Comparison of ENCODE assay signal across 21 mouse cellular contexts in the genomic region with DNA sequence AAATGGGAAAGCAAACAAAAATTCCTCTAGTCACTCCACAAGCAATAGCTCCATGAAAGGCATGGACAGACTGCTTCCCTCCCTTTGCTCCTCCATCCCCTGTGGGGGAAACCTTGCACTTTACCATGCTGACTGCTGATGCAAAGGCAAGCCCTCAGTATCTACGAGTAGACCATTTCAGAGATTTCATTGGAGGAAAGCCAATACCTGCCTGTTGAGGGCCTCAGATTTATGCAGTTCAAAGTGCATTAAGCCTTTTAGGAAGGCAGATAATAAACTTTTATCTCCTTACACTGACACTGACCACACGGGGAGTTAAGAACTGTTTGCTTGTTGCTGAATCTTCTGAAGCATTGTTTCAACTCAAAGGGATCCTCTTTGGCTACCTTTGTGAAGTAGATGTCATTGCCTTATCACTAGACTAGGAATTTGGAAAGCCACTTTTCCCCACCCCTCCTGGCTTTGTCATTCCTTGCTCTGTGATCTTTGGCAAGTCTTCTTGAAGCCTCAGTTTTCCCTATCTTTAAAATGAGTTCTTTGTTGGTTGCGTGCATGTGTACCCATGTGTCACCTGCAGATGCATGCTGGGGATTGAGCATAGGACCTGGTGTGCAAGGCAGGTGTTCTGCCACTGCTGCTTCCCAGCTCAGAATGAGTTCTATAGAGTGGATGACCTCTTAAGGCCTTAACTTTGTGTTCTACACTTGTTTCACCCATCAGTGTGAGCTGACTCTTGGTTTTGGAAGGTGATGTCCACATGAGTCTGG. TPM values are rescaled to one million over a fixed set of nuclear protein-coding genes. Genes with fewer than 3 reads are reported as not detected.
DNase-seq lines count a peak whose midpoint lies in the region; ATAC-seq and TF ChIP-seq lines count a peak whose summit lies in the region.
"Had no signal": no experiment of that assay in that cellular context is flagged by ENCODE, and none has a peak within 500 bp of the region (broad histone marks: within the 10 kb centered on the region; RNA-seq: fewer than 3 reads in every experiment).

No protein-coding gene starts in this region.

- peak overlapping the region; percentile 15; the same call in 1 of the 2 replicates for H3K27ac ChIP-seq in heart, adult 2 months
- H3K27ac ChIP-seq in neural tube, embryonic 15.5 days (replicated peaks) = 0 out of 2 replicates have a peak overlapping the region, but pooled peaks have one; percentile 28
- no peak overlapping the region for H3K27ac ChIP-seq in intestine, embryonic 15.5 days
- H3K27ac ChIP-seq: embryonic facial prominence, embryonic 10.5 days; heart, embryonic 10.5 days; hindbrain, embryonic 10.5 days had no signal

- H3K4me1 ChIP-seq in heart, adult 2 months (ENCODE audit: control insufficient read depth, insufficient read depth, low read length) = peaks cover 10% of the 10 kb centered on the region
- H3K4me1 ChIP-seq in neural tube, embryonic 15.5 days = peaks cover 18% of the 10 kb centered on the region
- H3K4me1 ChIP-seq in intestine, embryonic 15.5 days (replicated peaks) = 0 out of 2 replicates have a peak, but pooled peaks cover 6% of the 10 kb centered on the region
- H3K4me1 ChIP-seq: embryonic facial prominence, embryonic 10.5 days; hindbrain, embryonic 10.5 days had no signal

- no peak for DNase-seq in heart, adult 2 months
- no peak for DNase-seq in heart, postnatal 25 days (ENCODE audit: low spot score)
- DNase-seq in neural tube, embryonic 10.5 days (ENCODE audit: extremely low spot score, low spot score) = no peak
- DNase-seq in gastrocnemius, adult 8-10 months (ENCODE audit: low spot score in 2 of 2) = no peak
- no peak for DNase-seq in frontal cortex, postnatal 36 days (ENCODE audit: low spot score in 2 of 2)
- DNase-seq: adrenal gland, postnatal 14 days; cerebellum, adult 2 months; cerebellum, postnatal 10 days; gastrocnemius, postnatal 25 days; heart, postnatal 10 days; kidney, adult 2 months had no signal

- TF ChIP-seq POLR2A in heart, adult 2 months (IDR thresholded peaks at IDR 0.05; ENCODE audit: insufficient read depth, low read depth, low read length) = no peak

- intact Hi-C loops in heart, adult 2 months (cut with DNase I) = no loop called here
- intact Hi-C loops in heart, postnatal 25 days (cut with DNase I) = no loop called here

- WGBS in heart, adult 2 months = 45% methylated on average over 3 of the region's 3 CpGs
- WGBS in neural tube, embryonic 15.5 days = 56% methylated on average over 3 of the region's 3 CpGs
- 55% methylated on average over 3 of the region's 3 CpGs for WGBS in intestine, embryonic 15.5 days

- no peaks in the 10 kb centered on the region for H3K9me3 ChIP-seq in neural tube, embryonic 15.5 days (replicated peaks)
- H3K9me3 ChIP-seq in intestine, embryonic 15.5 days = no peaks in the 10 kb centered on the region
- H3K9me3 ChIP-seq: embryonic facial prominence, embryonic 10.5 days; forebrain, embryonic 15.5 days; heart, embryonic 10.5 days; hindbrain, embryonic 10.5 days; hindbrain, embryonic 15.5 days had no signal

- H3K9ac ChIP-seq in heart, adult 2 months (ENCODE audit: low read depth, low read length) = no peak overlapping the region
- H3K9ac ChIP-seq in neural tube, embryonic 15.5 days (replicated peaks) = no peak overlapping the region
- no peak overlapping the region for H3K9ac ChIP-seq in intestine, embryonic 15.5 days
- H3K9ac ChIP-seq: forebrain, embryonic 15.5 days; hindbrain, embryonic 15.5 days had no signal

- TF ChIP-seq EP300 in heart, adult 2 months (IDR thresholded peaks at IDR 0.05; ENCODE audit: insufficient read depth, low read depth, low read length) = no peak

- H3K4me2 ChIP-seq in neural tube, embryonic 15.5 days = no peak overlapping the region
- H3K4me2 ChIP-seq in intestine, embryonic 15.5 days (replicated peaks) = no peak overlapping the region
- H3K4me2 ChIP-seq: forebrain, embryonic 15.5 days; hindbrain, embryonic 15.5 days had no signal

- no peaks in the 10 kb centered on the region; the same call in none of the 2 replicates for H3K79me2 ChIP-seq in heart, adult 2 months (replicated peaks; ENCODE audit: control insufficient read depth, insufficient read depth, low read length)

- H3K4me3 ChIP-seq in heart, adult 2 months = no peak overlapping the region
- no peak overlapping the region for H3K4me3 ChIP-seq in neural tube, embryonic 15.5 days (replicated peaks)
- H3K4me3 ChIP-seq in intestine, embryonic 15.5 days (replicated peaks) = no peak overlapping the region
- H3K4me3 ChIP-seq: embryonic facial prominence, embryonic 10.5 days; forebrain, embryonic 15.5 days; heart, embryonic 10.5 days; hindbrain, embryonic 10.5 days; hindbrain, embryonic 15.5 days had no signal

- H3K27me3 ChIP-seq in heart, adult 2 months (ENCODE audit: control insufficient read depth, insufficient read depth, low read length) = no peaks in the 10 kb centered on the region
- H3K27me3 ChIP-seq in neural tube, embryonic 15.5 days (replicated peaks) = no peaks in the 10 kb centered on the region
- no peaks in the 10 kb centered on the region for H3K27me3 ChIP-seq in intestine, embryonic 15.5 days (replicated peaks)
- H3K27me3 ChIP-seq: forebrain, embryonic 15.5 days; hindbrain, embryonic 15.5 days had no signal

- peaks cover 30% of the 10 kb centered on the region for H3K36me3 ChIP-seq in heart, adult 2 months (ENCODE audit: control insufficient read depth, insufficient read depth, low read length)
- H3K36me3 ChIP-seq in neural tube, embryonic 15.5 days = peaks cover 74% of the 10 kb centered on the region
- H3K36me3 ChIP-seq in intestine, embryonic 15.5 days = peaks cover 45% of the 10 kb centered on the region

- no peak for TF ChIP-seq CTCF in heart, adult 2 months (IDR thresholded peaks at IDR 0.05)

- ATAC-seq in neural tube, embryonic 15.5 days (ENCODE audit: low FRiP score) = no peak
- ATAC-seq in intestine, embryonic 15.5 days = peak; percentile 59; the same call in 1 of the 2 replicates
- ATAC-seq: activated CD4-positive, CD25-positive, alpha-beta regulatory T cell, adult 4 months; CD4-positive, CD25-positive, alpha-beta regulatory T cell, adult 4 months; forebrain, embryonic 15.5 days; inflammation-experienced regulatory T-cells, adult 6 months had no signal

RNA-seq across cellular contexts. Expression of a gene that starts 56.1 kb away (rescaled TPM):
- 10 to 100 TPM; 27.0 to 27.1 TPM for total RNA-seq in heart, adult 2 months (2021)
- polyA plus RNA-seq in heart, adult 2 months (2012; rRNA removed) = 18.7 and 28.1 TPM in 2 replicates
- 10 to 100 TPM; 28.9 to 31.9 TPM for total RNA-seq in heart, postnatal 25 days (2021)
- polyA plus RNA-seq in neural tube, embryonic 15.5 days (2015; fragmentation: Nextera tagmentation; extraction: Ambion mirVana) = 46.6 and 49.8 TPM in 2 replicates
- polyA plus RNA-seq in intestine, embryonic 15.5 days (2015; fragmentation: Nextera tagmentation; extraction: Ambion mirVana) = 29.6 and 31.4 TPM in 2 replicates
- total RNA-seq in gastrocnemius, adult 8-10 months (2022) = 10 to 100 TPM; 17.0 to 19.0 (median 17.8) TPM
